Mouse (Mus musculus) E14TG2a.4 (cell line): ENCODE results near the gene 5730455P16Rik.

ENCODE experiments used
- CTCF ChIP-seq: conservative IDR thresholded peaks from 2 replicates; pipeline ENCODE4 v1.5.1; 2014; ENCODE audit warnings: low read length
- POU5F1 ChIP-seq: IDR thresholded peaks from 2 replicates; pipeline ENCODE4 v1.6.1; 2014; ENCODE audit warnings: low read length, borderline replicate concordance

DNA sequence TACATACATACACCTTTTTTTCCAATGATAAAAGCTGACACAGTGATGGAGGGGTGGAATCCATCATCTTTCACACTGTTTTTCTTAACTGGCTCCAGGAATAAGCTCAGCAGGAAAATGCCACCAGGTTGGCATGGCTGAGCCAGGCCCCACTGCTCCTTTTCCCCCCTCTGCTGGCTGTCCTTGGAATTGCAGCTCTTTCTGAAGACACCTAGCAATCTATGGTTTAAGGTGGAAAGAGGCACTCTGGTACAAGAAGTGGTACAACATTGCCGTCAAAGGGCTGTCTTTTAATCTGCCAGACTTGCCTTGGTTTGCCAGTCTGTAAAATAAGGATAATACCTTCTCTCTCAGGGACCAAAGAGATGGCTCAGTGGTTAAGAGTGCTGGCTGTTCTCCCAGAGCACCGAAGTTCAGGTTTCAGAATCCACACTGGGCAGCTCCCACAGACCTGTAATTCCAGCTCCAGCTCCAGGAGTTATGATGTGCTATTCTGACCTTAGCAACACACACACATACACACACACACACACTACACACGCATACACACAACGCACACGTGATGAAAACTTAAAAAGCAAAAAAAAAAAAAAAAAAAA lies 25.9 kb downstream of the 5730455P16Rik start:
- TF ChIP-seq CTCF (peak; percentile 92), POU5F1 (no peak)
